Mouse (Mus musculus): ENCODE results near the gene Ndnf.

The Ndnf gene

GRCm38 (mm10) chr6:65758214-65758613 is 86.8 kb downstream of the Ndnf start:
- DNase-seq (ENCODE audit: low read depth) = no peak

GRCm38 (mm10) chr6:65759174-65759573 is 87.8 kb downstream of the Ndnf start:
- DNase-seq (ENCODE audit: low read depth) = no peak

GRCm38 (mm10) chr6:65760073-65760472 is 88.7 kb downstream of the Ndnf start:
- DNase-seq (ENCODE audit: low read depth) = no peak

Data from fibroblast of lung, adult 2 months (primary cell).